Mouse (Mus musculus): ENCODE measurements at regions not wholly inside any gene's neighbourhood (a gene's known extent, or its start where the extent isn't known, plus 50 kb on each side); places are given as distances from the start of the nearest gene placed in this dataset.

GRCm38 (mm10) chr11:31812215-31812614, 59.8 kb upstream of the Cpeb4 start:
- TF ChIP-seq CTCF (IDR thresholded peaks at IDR 0.05) (no peak), EP300 (IDR thresholded peaks at IDR 0.05) (no peak)

All from lung, postnatal 0 days (tissue).